Mouse (Mus musculus): ENCODE measurements around the gene Cldn6. TPM values are rescaled to one million over a fixed set of nuclear protein-coding genes. Genes with fewer than 3 reads are reported as not detected.

Gene Cldn6
- polyA plus RNA-seq, 1 experiment from 2014 or later = 0.38 TPM

DNA sequence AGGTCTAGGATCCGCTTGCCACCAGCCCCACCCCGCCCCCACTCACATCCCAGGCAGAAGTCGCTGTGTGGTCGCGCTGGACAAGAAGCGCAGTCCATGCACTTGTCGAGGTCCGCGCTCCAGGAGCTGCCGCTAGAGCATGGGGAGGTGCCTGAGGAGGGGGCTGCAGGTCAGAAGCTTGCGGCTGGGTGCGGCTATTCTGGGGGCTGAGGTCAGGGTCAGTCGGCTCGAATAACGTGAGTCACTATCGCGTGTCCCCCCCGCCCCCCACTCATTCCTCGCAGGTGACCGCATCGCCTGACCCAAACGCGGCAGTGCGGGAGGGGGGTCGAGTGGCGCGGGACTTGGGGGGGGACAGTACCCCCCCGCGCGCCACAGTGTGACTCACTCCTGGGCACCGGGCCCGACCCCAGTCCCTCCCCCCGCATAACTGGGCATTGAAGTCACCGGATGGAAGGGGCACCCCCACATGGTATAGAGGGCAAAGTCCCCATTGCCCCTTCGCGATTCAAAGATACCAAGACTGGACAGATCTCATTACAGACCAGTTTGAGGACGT is 2.5 kb upstream of the Cldn6 start:
- no peaks in the 10 kb centered on the region for H3K9me3 ChIP-seq
- H3K4me1 ChIP-seq (replicated peaks) = peaks cover 57% of the 10 kb centered on the region
- ATAC-seq (ENCODE audit: low FRiP score, low read depth) = no peak
- H3K36me3 ChIP-seq = no peaks in the 10 kb centered on the region
- under 1% methylated on average over 37 of the region's 37 CpGs for WGBS
- peak overlapping the region; percentile 94 for H3K4me2 ChIP-seq
- peak overlapping the region; percentile 48 for H3K4me3 ChIP-seq
- no peak overlapping the region for H3K27ac ChIP-seq (replicated peaks)
- H3K27me3 ChIP-seq = peaks cover 59% of the 10 kb centered on the region
- peak overlapping the region; percentile 50 for H3K9ac ChIP-seq

DNA sequence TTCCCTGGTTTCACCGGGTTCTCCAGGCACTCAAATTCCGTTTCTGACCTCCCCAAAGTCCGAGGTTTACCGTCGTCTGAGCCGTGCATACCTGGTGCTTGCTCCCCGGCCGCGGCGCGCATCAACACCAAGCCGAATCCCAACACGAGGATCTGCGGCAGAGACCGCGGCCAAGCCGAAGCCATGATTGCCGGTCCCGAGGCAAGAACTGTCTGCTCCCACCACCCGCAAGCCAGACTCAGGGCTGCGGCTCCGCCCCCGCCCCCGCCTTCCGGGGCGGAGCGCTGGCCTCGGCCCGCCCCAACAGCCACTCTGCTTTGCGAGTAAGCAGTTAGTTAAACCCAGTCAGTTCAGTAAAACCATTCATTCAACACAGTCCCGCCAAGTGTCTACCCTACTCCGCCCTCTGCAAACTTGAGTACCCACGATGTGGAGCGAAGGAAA is 1.8 kb upstream of the Cldn6 start, which contains the start of gene Tnfrsf12a:
Gene Tnfrsf12a, minus strand, starts transcription at position 233 of the 444 bp plus-strand sequence.
- H3K27me3 ChIP-seq = peaks cover 65% of the 10 kb centered on the region
- no peaks in the 10 kb centered on the region for H3K36me3 ChIP-seq
- peak within 1 kb of the TSS; percentile 94 for H3K4me2 ChIP-seq
- H3K9ac ChIP-seq = peak within 1 kb of the TSS; percentile 50
- H3K4me1 ChIP-seq (replicated peaks) = peaks cover 52% of the 10 kb centered on the region
- under 1% methylated on average over 34 of the region's 34 CpGs for WGBS
- ATAC-seq (ENCODE audit: low FRiP score, low read depth) = peak; percentile 15; the same call in 1 of the 2 replicates
- H3K27ac ChIP-seq (replicated peaks) = no peak within 1 kb of the TSS
- peak within 1 kb of the TSS; percentile 48 for H3K4me3 ChIP-seq
- no peaks in the 10 kb centered on the region for H3K9me3 ChIP-seq

DNA sequence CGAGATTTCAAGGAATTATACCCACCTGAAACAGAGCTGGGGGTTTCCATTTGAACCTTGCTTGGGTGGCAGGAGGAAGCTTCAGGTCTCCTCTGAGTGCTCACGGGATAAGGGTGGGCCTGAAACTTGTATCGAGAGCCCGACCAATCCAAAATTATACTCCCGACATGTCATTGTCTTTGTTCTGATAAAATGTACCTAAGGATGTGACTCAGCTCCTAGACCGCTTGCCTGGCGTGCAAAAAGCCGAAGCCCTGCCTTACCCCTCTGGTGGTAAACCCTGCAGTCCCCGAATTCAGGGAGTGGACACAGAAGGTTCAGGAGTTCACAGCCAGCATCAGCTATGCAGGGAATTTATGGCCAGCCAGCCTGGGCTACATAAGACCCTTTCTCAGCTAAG is 1.3 kb downstream of the Cldn6 start:
- 78% methylated on average over 9 of the region's 9 CpGs for WGBS
- H3K4me3 ChIP-seq = no peak overlapping the region
- peaks cover 85% of the 10 kb centered on the region for H3K27me3 ChIP-seq

DNA sequence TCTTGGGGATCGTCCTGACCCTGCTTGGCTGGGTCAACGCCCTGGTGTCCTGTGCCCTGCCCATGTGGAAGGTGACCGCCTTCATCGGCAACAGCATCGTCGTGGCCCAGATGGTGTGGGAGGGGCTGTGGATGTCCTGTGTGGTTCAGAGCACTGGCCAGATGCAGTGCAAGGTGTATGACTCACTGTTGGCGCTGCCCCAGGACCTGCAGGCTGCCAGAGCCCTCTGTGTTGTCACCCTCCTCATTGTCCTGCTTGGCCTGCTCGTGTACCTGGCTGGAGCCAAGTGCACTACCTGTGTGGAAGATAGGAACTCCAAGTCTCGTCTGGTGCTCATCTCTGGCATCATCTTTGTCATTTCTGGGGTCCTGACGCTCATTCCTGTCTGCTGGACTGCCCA is 2.0 kb downstream of the Cldn6 start:
- Histone ChIP-seq H3K36me3 (no peaks in the 10 kb centered on the region), H3K9ac (no peak overlapping the region), H3K4me3 (no peak overlapping the region), H3K4me2 (no peak overlapping the region), H3K27me3 (peaks cover 77% of the 10 kb centered on the region), H3K4me1 (replicated peaks) (peaks cover 31% of the 10 kb centered on the region), H3K27ac (replicated peaks) (no peak overlapping the region), H3K9me3 (no peaks in the 10 kb centered on the region)
- ATAC-seq (ENCODE audit: low FRiP score, low read depth) = no peak
- WGBS = 78% methylated on average over 10 of the region's 10 CpGs

More for the DNA sequence above, 1.3 kb downstream of the Cldn6 start:
- no peak for ATAC-seq (ENCODE audit: low FRiP score, low read depth)
- Histone ChIP-seq H3K4me1 (replicated peaks) (peaks cover 38% of the 10 kb centered on the region), H3K36me3 (no peaks in the 10 kb centered on the region), H3K9me3 (no peaks in the 10 kb centered on the region), H3K4me2 (no peak overlapping the region), H3K9ac (no peak overlapping the region), H3K27ac (replicated peaks) (no peak overlapping the region)

DNA sequence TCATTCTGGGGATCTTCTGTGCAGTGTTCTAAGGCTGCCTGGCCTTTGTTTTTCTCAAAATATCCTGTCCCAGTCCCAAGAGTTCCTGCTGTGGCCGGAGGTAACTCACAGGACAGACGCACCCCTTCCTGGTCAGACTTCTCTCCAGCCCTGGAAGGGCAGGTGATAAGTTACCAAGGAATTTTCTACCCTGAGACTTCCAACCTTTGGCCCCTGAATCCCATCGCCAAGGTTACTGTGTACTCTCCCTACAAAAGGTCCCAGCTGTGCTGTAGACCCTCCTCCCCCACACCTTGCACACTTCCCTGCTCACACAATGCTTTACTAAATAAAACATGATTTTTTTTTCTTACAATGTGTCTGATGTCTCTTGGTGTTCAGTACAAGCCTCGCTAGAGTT is 3.0 kb downstream of the Cldn6 start:
- no peak overlapping the region for H3K27ac ChIP-seq (replicated peaks)
- no peak for ATAC-seq (ENCODE audit: low FRiP score, low read depth)
- peaks cover 21% of the 10 kb centered on the region for H3K4me1 ChIP-seq (replicated peaks)
- H3K27me3 ChIP-seq = peaks cover 71% of the 10 kb centered on the region
- no peak overlapping the region for H3K4me2 ChIP-seq
- H3K9ac ChIP-seq = no peak overlapping the region
- no peak overlapping the region for H3K4me3 ChIP-seq
- H3K9me3 ChIP-seq = no peaks in the 10 kb centered on the region
- no peaks in the 10 kb centered on the region for H3K36me3 ChIP-seq
- 67% methylated on average over 4 of the region's 4 CpGs for WGBS

DNA sequence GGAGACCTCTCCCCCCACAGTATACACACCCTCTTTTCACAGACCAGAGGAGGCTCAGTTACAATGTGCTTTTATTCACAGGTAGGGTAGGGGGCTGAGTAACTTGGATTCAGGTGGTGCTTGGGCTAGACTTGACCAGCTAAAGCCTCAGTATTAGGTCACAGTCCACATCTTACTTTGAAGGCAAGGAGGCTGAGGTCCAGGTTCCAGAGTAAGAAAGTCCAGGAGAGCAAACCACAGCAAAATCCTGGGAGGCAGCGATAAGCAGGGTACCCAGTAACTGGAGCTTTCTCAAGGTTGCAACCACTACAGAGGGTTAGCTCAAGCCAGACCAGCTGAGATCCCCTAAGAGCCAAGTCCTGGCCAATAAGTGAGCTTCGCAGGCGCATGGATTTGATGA is 3.5 kb downstream of the Cldn6 start:
- Histone ChIP-seq H3K9ac (no peak overlapping the region), H3K9me3 (no peaks in the 10 kb centered on the region), H3K4me1 (replicated peaks) (peaks cover 17% of the 10 kb centered on the region), H3K27me3 (peaks cover 69% of the 10 kb centered on the region), H3K4me3 (no peak overlapping the region), H3K27ac (replicated peaks) (no peak overlapping the region), H3K36me3 (no peaks in the 10 kb centered on the region), H3K4me2 (no peak overlapping the region)
- ATAC-seq (ENCODE audit: low FRiP score, low read depth) = no peak
- WGBS = 66% methylated on average over 3 of the region's 3 CpGs

DNA sequence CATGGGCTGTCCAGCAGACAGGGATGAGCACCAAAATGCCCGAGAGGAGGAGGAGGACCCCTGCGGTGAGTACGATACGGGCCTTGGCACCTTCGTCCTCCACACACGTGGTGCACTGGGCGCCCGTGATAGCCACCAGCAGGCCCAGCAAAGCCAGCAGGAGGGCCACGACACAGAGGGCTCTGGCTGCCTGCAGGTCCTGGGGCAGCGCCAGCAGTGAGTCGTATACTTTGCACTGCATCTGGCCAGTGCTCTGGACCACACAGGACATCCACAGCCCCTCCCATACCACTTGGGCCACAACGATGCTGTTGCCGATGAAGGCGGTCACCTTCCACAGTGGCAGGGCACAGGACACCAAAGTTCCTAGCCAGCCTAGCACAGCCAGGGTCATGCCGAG is 4.2 kb downstream of the Cldn6 start:
- peaks cover 63% of the 10 kb centered on the region for H3K27me3 ChIP-seq

DNA sequence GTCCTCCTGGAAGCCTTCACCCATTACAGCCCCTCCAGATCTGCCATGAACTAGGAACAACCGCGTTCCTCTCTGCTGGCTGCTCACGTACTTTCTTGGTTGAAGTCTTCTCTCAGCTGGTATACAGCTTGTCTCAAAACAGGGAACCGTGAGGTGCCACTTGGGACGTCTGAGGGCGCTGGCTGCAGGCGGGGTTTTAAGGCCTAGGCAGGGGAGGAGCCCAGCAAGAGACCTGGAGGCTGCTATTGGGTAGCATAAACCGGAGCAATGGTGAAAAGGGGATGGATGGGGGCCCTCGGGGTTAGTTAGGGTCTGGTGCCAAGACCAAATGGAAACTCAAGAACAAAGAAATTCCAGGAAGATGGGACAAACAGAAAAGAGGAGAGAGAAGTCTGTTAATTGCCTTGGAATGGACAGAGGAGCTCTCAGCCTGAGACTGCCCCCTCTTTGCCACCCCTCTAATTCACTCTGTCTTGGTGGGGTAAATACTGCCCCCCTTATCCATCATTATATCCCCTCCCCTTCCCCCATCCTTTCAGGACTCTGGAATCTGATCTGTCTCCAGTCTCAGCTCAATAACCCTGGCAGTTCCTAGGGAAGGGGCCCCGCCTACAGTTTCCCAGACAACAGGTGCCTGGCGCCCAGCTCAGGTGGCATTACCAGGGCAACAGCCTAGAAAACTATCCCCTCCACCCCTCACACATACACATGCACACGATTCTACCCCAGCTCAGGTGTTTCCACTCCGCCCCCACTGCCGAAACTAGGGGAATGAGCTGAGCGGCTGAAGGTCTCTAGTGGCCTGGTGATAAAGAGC is 5.0 kb downstream of the Cldn6 start, which contains the start of gene Cldn9:
Gene Cldn9, minus strand, starts transcription at position 171 of the 817 bp plus-strand sequence.
- WGBS = 19% methylated on average over 15 of the region's 15 CpGs
- Histone ChIP-seq H3K27me3 (peaks cover 55% of the 10 kb centered on the region), H3K4me2 (no peak within 1 kb of the TSS)

More for the DNA sequence above, 4.2 kb downstream of the Cldn6 start:
- Histone ChIP-seq H3K9me3 (no peaks in the 10 kb centered on the region), H3K4me2 (no peak overlapping the region), H3K4me3 (no peak overlapping the region), H3K9ac (no peak overlapping the region), H3K4me1 (replicated peaks) (peaks cover 14% of the 10 kb centered on the region; the same call in 1 of the 2 replicates), H3K36me3 (no peaks in the 10 kb centered on the region), H3K27ac (replicated peaks) (no peak overlapping the region)
- ATAC-seq (ENCODE audit: low FRiP score, low read depth) = no peak
- 21% methylated on average over 15 of the region's 15 CpGs for WGBS

DNA sequence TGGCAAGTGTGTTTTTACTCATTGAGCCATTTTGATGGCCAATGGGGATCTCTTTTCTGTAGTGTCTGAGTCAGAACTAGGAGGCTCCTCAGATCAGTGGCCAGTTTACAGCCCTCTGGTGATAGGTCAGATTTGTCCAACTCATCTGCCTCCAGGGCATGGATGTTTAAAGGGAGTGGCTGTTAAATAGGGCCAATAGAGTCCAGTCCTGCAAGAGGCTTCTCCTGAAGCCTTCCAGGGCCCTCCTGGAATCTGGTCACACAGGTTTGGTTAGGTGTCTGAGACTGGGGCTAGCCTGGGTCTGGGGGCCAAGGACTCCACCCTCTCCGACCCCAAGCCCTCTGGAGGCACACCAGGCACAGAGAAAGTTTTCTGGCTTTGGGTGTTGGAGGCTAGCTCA is 15.4 kb downstream of the Cldn6 start:
- Histone ChIP-seq H3K9ac (no peak overlapping the region), H3K27me3 (peaks cover 24% of the 10 kb centered on the region), H3K27ac (replicated peaks) (no peak overlapping the region), H3K4me3 (no peak overlapping the region), H3K4me1 (replicated peaks) (peaks cover 7% of the 10 kb centered on the region), H3K9me3 (no peaks in the 10 kb centered on the region), H3K36me3 (no peaks in the 10 kb centered on the region), H3K4me2 (no peak overlapping the region)
- no peak for ATAC-seq (ENCODE audit: low FRiP score, low read depth)
- WGBS = 83% methylated on average over 1 of the region's 1 CpGs

More for the DNA sequence above, 5.0 kb downstream of the Cldn6 start, which contains the start of gene Cldn9:
- no peaks in the 10 kb centered on the region for H3K9me3 ChIP-seq
- no peak for ATAC-seq (ENCODE audit: low FRiP score, low read depth)
- H3K4me1 ChIP-seq (replicated peaks) = peaks cover 14% of the 10 kb centered on the region; the same call in 1 of the 2 replicates
- H3K36me3 ChIP-seq = no peaks in the 10 kb centered on the region
- no peak within 1 kb of the TSS for H3K9ac ChIP-seq
- no peak within 1 kb of the TSS for H3K4me3 ChIP-seq
- H3K27ac ChIP-seq (replicated peaks) = no peak within 1 kb of the TSS

DNA sequence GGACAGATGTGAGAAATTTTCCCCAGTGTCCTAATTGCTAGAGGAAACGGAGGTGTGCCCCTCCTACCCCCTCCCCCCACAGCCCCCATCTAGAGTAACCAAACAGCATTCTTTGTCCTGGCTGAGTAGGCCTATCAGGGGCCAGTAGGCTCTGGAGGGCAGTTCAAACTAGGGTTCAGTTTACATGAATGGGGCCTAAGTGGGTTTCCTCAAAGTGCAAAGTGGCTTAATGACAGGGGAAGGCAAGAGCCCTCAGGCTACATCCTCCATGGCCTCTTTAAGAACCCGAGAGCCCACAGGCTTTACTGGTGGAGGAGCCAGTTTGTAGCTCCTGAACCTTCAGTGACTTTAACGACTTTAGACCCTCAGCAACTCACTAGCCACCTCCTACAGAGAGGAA is 16.8 kb downstream of the Cldn6 start:
- H3K4me1 ChIP-seq (replicated peaks) = peaks cover 12% of the 10 kb centered on the region
- H3K36me3 ChIP-seq = no peaks in the 10 kb centered on the region
- H3K9me3 ChIP-seq = no peaks in the 10 kb centered on the region
- H3K4me3 ChIP-seq = no peak overlapping the region
- 18% methylated on average over 3 of the region's 3 CpGs for WGBS
- no peak overlapping the region for H3K4me2 ChIP-seq
- no peak for ATAC-seq (ENCODE audit: low FRiP score, low read depth)
- H3K27me3 ChIP-seq = peaks cover 25% of the 10 kb centered on the region
- no peak overlapping the region for H3K27ac ChIP-seq (replicated peaks)
- no peak overlapping the region for H3K9ac ChIP-seq

DNA sequence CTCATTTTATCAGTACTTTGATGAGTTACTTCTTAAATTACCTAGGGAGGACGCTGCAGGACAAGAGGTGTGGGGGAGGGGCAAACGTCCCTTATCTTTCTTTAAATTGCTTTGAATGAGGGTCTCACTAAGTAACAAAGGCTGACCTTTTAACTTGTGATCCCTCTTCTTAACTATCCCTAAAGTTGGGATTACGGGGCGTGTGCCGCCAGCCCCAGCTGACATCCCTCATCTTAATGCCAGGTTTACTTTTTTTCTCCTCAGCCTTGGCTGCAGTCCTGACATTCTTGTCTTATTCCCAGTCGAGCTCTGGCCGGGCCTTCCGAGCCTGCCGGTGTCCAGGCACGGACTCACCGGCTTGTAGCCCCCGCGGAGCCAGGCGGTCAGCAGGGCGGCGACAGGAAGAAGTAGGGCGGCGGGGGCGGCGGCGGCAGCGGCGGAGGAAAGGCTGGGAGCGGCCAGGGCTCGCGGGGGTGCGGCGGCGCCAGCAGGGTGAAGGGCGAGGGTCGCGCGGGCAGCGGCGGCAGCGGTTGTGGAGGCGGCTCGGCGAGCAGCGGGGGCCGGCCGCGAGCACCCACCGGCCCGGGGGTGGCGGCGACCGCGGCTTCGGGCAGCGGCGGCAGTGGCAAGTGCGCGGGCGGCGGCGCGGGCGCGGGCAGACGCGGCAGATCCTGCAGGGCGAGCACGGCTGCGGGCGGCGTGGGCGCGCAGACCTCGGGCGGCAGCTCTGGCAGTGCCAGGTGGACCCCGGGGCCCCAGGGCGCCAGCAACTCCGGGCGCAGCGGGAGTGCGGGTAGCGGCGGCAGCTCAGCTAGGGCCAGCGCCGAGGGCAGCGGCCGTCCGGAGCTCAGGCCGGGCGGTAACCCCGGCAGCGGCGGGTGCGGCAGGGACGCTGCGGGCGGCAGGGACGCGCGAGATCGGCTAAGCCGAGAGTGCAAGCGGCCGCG is 20.4 kb downstream of the Cldn6 start:
- Histone ChIP-seq H3K4me3 (peak overlapping the region; percentile 84), H3K36me3 (no peaks in the 10 kb centered on the region), H3K27ac (replicated peaks) (peak overlapping the region; percentile 64; the same call in 1 of the 2 replicates), H3K4me2 (peak overlapping the region; percentile 95), H3K27me3 (peaks cover 41% of the 10 kb centered on the region), H3K9me3 (no peaks in the 10 kb centered on the region), H3K4me1 (replicated peaks) (peaks cover 12% of the 10 kb centered on the region), H3K9ac (peak overlapping the region; percentile 52)
- ATAC-seq (ENCODE audit: low FRiP score, low read depth) = peak; percentile 77
- WGBS = under 1% methylated on average over 69 of the region's 101 CpGs

Measured in hindbrain, embryonic 15.5 days (tissue).